Mouse (Mus musculus) forebrain, embryonic 16.5 days (tissue): ENCODE results near the gene Vwce. TPM values are rescaled to one million over a fixed set of nuclear protein-coding genes. Genes with fewer than 3 reads are reported as not detected.
A peak's percentile ranks its signal among the peaks of the same experiment; 100 is the strongest.

Experiments
- ATAC-seq: fragments of 200-750 bp; cut with Nextera tagmentation; 2 replicates; pipeline ENCODE4 v1.8.0; 2017; ENCODE audit warnings: mild to moderate bottlenecking, moderate library complexity
- H3K27ac ChIP-seq: fragments of 300-500 bp; sonication (generic); 2 replicates; pipeline ENCODE4 v1.5.1; 2014; ENCODE audit warnings: low read length, control low read depth
- H3K27me3 ChIP-seq: fragments of 300-500 bp; sonication (generic); replicated peaks from 2 replicates; pipeline ENCODE4 v1.6.1; 2014; ENCODE audit warnings: low read length; ENCODE audit not compliant: control insufficient read depth, insufficient read depth
- H3K36me3 ChIP-seq: fragments of 300-500 bp; sonication (generic); 2 replicates; pipeline ENCODE4 v1.6.1; 2014; ENCODE audit not compliant: control insufficient read depth, insufficient read depth
- H3K4me1 ChIP-seq: fragments of 300-500 bp; sonication (generic); replicated peaks from 2 replicates; pipeline ENCODE4 v1.6.1; 2014; ENCODE audit warnings: low read length; ENCODE audit not compliant: control insufficient read depth, insufficient read depth
- H3K4me2 ChIP-seq: fragments of 300-500 bp; sonication (generic); 2 replicates; pipeline ENCODE4 v1.6.1; 2014; ENCODE audit warnings: mild to moderate bottlenecking, low read length, control low read depth
- H3K4me3 ChIP-seq: fragments of 300-500 bp; sonication (generic); replicated peaks from 2 replicates; pipeline ENCODE4 v1.5.1; 2014; ENCODE audit warnings: mild to moderate bottlenecking, low read length, control low read depth
- H3K9ac ChIP-seq: fragments of 300-500 bp; sonication (generic); replicated peaks from 2 replicates; pipeline ENCODE4 v1.6.1; 2014; ENCODE audit warnings: low read depth, low read length, control low read depth
- H3K9me3 ChIP-seq: fragments of 300-500 bp; sonication (generic); 2 replicates; pipeline ENCODE4 v1.6.1; 2016; ENCODE audit warnings: low read length; ENCODE audit not compliant: control insufficient read depth
- WGBS: fragments of 180-500 bp; shearing (Covaris S2); extraction: QIAGEN DNeasy Blood & Tissue Kit; methylation state at CpG from one replicate; pipeline ENCODE4 v1.1.7; 2014; 5-methylcytosine and 5-hydroxymethylcytosine counted together
- polyA plus RNA-seq: library from polyadenylated mRNA; unstranded; fragments of >200 nt; fragmentation: Nextera tagmentation; extraction: Ambion mirVana; gene quantifications from 2 replicates; pipeline ENCODE4 v1.2.1, GENCODE M21; 2015

The Vwce gene
- polyA plus RNA-seq, 1 experiment from 2014 or later: 0.81 TPM

DNA sequence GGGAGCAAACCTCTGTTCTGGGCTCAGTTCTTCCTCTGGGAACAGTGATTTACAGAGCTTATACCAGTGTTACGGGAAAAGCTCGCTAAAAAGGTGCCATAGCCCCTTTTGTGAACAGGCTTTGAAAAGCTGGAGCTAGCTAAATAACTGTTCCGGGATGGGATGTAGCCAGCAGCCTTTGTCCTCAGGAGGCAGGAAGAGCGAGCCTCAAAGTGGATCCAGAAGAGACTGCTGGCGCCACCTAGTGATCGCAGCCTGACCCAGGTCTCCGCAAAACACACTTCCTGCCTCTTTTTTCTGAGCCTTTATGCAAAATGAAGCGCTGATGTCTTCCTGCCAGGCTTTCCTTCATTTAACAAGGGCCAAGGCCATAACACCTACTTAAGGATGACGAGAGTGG, 31.2 kb upstream of the Vwce start:
- peak overlapping the region; percentile 87 for H3K27ac ChIP-seq
- peaks cover 32% of the 10 kb centered on the region for H3K4me1 ChIP-seq
- ATAC-seq: peak; percentile 71
- peak overlapping the region; percentile 60 for H3K9ac ChIP-seq
- 1% methylated on average over 9 of the region's 9 CpGs for WGBS
- no peaks in the 10 kb centered on the region for H3K27me3 ChIP-seq
- H3K4me3 ChIP-seq: peak overlapping the region; percentile 35
- H3K4me2 ChIP-seq: peak overlapping the region; percentile 51
- H3K9me3 ChIP-seq: no peaks in the 10 kb centered on the region
- H3K36me3 ChIP-seq: no peaks in the 10 kb centered on the region

DNA sequence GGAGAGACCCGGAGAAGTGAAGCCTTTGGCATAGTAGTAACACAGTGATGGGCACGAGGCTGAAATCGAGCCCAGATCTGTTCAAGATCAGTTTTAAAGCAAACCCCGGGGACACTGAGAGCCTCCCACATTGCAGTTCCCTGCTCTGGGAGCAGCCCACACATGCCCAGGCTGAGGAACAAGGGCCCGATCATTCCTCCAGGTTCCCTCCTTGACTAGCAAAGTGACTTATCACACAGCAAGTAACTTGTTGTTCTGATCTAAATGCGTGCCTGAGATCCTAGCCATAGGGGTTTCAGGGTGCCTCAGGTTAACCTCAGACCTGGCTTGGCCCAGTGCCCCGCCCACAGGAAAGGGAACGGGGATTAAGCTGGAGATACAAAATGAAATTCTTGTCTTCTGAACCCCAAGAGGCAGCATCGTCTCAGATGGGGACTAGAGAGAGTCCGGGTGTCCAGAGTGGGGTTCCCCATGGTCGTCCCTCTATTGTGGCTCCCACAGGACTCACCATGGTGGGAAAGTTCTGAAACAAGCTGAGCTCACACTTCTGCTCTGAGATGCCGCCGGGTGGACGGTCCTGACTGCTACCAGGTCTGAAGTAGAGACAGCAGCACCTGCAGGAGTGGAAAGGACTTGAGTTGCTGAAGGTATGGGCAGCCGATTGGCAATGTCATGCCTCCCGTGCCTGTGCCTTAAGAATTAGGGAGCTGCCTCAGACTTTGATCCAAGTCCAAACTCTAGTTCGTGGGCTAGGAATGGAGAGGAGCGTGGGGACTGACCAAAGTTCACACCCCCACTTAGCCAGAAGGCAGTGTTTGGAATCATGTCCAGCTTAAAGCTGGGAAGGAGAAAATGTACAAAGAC, 30.1 kb upstream of the Vwce start:
- no peak overlapping the region for H3K4me3 ChIP-seq
- H3K4me1 ChIP-seq: peaks cover 32% of the 10 kb centered on the region
- no peak for ATAC-seq
- no peaks in the 10 kb centered on the region for H3K27me3 ChIP-seq
- H3K36me3 ChIP-seq: peaks cover 6% of the 10 kb centered on the region
- 86% methylated on average over 18 of the region's 18 CpGs for WGBS
- no peaks in the 10 kb centered on the region for H3K9me3 ChIP-seq
- no peak overlapping the region; the same call in 1 of the 2 replicates for H3K27ac ChIP-seq
- no peak overlapping the region for H3K4me2 ChIP-seq
- H3K9ac ChIP-seq: no peak overlapping the region

DNA sequence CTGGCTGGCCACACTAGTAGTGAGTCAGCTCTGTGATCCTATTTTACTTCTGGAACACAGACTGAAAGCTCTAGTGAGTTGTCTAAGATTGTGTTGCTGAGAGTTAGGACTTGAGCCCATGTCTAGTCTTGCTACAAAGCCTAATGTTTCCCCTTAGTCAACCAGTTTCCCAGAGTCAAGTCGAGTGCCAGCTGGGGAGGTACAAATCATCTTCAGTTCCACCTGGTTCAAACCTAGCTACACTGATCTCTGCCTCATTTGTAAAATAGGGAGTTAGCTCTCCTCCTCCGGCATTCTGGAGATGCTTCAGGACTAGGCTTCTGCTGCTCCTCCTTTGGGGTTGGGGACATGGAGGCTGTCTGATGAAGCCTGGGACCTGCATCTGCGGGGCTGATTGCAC, 29.5 kb upstream of the Vwce start:
- 62% methylated on average over 3 of the region's 3 CpGs for WGBS
- ATAC-seq: no peak

DNA sequence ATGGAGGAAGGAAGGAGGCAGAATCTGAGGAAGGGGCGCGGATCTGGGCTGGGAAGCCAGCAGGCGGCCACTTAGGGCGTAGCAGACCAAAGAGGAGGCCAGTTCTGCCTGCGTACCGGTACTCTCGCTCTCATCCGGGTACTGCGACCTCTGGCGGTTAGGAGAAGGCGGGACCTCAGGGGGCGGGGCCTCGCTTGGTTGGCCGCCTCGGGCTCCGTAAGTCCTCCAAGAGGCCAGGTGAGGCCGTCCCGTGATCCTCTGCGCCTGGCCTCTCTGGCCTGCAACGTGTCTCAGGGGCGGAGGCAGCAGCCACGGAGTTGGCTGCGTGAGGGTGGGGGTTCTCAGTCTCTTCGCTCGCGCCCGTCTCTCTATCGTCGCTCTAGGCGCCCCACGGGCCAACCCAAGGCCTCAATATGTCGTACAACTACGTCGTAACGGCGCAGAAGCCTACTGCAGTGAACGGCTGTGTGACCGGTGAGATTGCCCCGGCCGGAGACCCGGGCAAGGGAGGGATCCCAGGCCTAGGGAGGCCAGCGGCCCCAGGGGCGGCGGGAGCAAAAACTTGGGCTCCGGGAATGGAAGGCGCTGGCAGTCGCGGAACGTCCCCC, 28.6 kb upstream of the Vwce start, which contains the start of the genes Ddb1 and Tkfc:
Gene Ddb1 (plus strand): TSS at position 35 of the 608 bp plus-strand sequence.
Gene Tkfc (minus strand): TSS at position 362 of the 608 bp plus-strand sequence.
- Histone ChIP-seq H3K4me2 (peak within 1 kb of the TSS; percentile 84), H3K4me3 (peak within 1 kb of the TSS; percentile 96), H3K36me3 (peaks cover 14% of the 10 kb centered on the region), H3K27me3 (no peaks in the 10 kb centered on the region), H3K9ac (peak within 1 kb of the TSS; percentile 94), H3K9me3 (no peaks in the 10 kb centered on the region), H3K27ac (peak within 1 kb of the TSS; percentile 90), H3K4me1 (peaks cover 32% of the 10 kb centered on the region)
- under 1% methylated on average over 49 of the region's 49 CpGs for WGBS
- peak; percentile 95 for ATAC-seq

More for the DNA sequence above, 29.5 kb upstream of the Vwce start:
- Histone ChIP-seq H3K9ac (peak overlapping the region; percentile 73), H3K36me3 (peaks cover 11% of the 10 kb centered on the region), H3K4me3 (peak overlapping the region; percentile 96), H3K4me2 (peak overlapping the region; percentile 56), H3K27me3 (no peaks in the 10 kb centered on the region), H3K27ac (peak overlapping the region; percentile 90), H3K9me3 (no peaks in the 10 kb centered on the region), H3K4me1 (peaks cover 32% of the 10 kb centered on the region)

DNA sequence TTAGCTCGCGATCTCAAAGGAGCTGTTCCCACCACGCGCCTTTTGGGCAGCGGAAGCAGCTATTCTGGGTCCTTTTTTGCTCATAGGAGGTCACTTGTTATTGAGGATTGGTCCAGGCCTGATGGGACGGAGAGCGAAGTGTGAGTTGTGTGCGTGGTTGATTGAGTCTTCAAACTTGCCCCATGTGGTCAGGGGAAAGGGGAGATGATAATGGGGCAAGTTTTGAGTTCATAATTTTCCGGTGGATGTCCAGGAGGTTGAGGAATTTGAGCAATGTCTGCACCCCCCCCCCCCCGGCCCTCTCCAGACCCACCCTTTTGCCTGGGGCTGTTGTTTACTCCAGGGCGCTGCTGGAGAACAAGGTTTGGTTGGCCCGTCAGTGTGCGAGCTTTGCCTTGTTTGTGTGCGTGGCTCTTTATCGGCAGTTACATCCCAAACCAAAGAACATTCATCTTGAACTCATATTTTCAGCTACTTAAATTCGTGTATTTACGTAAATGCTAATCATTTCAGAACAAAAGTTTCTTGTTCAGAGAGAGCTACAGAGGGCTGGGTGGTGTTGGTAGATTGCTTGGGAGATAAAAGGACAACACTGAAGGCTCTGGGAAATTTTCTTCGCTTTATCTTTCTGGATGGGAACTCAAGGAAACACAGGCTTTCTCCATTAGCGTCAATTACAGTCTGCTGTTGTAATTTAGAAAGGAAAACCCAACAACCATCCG, 28.0 kb upstream of the Vwce start:
- H3K4me1 ChIP-seq: peaks cover 32% of the 10 kb centered on the region
- H3K4me3 ChIP-seq: peak overlapping the region; percentile 96
- peaks cover 21% of the 10 kb centered on the region for H3K36me3 ChIP-seq
- WGBS: 8% methylated on average over 20 of the region's 20 CpGs
- ATAC-seq: no peak
- H3K9me3 ChIP-seq: no peaks in the 10 kb centered on the region
- peak overlapping the region; percentile 94 for H3K9ac ChIP-seq
- peak overlapping the region; percentile 84 for H3K4me2 ChIP-seq
- H3K27ac ChIP-seq: peak overlapping the region; percentile 90
- no peaks in the 10 kb centered on the region for H3K27me3 ChIP-seq

DNA sequence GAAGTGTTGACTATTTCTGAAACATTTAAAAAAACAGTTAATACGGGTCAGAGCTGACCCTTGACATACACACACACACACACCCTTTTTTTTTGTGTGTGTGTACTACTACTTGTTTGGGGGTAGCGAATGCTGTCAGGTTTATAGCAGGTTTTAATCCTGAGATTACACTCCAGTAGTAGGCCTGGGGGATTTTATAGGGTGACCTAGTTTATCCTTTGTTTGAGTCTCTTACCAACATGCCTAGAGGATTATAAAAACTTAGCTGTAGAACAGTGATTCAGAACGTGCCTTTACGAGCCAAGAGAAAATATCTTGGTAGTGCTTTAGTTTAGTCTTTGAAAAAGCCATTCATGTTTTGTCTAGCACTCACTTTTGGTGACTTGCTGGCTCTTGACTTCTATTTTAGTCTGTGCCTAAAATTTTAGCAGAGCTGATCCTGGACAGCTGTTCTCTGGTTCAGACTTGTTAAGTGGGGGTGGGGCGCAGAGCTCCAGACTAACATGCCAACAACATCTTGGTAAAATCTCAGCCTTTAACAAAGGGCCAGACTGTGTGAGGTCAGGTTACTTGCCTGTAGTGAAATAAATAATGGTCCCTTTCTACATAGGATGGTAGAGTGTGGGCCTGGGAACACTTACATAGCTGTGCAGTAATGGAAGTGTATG, 25.3 kb upstream of the Vwce start:
- peaks cover 35% of the 10 kb centered on the region for H3K36me3 ChIP-seq
- peaks cover 20% of the 10 kb centered on the region for H3K4me1 ChIP-seq
- no peak overlapping the region for H3K4me3 ChIP-seq
- no peak overlapping the region for H3K4me2 ChIP-seq
- no peak overlapping the region for H3K27ac ChIP-seq
- H3K9ac ChIP-seq: no peak overlapping the region
- H3K9me3 ChIP-seq: no peaks in the 10 kb centered on the region
- no peak for ATAC-seq
- WGBS: 89% methylated on average over 5 of the region's 5 CpGs
- H3K27me3 ChIP-seq: no peaks in the 10 kb centered on the region

DNA sequence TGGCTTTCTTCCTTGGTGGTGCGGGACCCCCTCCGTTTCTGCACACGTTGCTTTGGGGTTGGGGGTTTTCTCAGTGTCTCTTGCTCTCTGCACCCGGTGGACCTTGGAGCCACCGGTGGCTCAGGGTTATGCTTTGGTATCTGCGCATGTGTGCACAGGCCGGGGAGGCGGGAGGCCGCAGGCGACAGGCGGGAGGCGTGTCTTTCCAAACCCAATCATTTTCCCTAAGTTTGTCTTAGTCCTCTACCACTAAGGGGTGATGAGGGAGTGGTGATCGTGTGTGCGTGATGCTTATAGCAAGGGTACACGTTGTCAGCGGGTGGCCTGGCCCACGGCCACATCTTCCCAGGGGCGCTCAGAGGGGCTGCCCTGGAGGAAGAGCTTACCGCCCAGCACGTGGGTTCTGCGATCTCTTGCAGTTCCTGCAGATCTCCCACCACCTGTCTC, 882 bp downstream of the Vwce start:
- H3K4me2 ChIP-seq: peak overlapping the region; percentile 89
- no peaks in the 10 kb centered on the region for H3K9me3 ChIP-seq
- peak; percentile 91 for ATAC-seq
- peaks cover 14% of the 10 kb centered on the region for H3K4me1 ChIP-seq
- peak overlapping the region; percentile 55 for H3K9ac ChIP-seq
- H3K27ac ChIP-seq: no peak overlapping the region
- 3% methylated on average over 21 of the region's 21 CpGs for WGBS
- H3K36me3 ChIP-seq: peaks cover 2% of the 10 kb centered on the region; the same call in 1 of the 2 replicates
- peak overlapping the region; percentile 47 for H3K4me3 ChIP-seq
- H3K27me3 ChIP-seq: no peaks in the 10 kb centered on the region

DNA sequence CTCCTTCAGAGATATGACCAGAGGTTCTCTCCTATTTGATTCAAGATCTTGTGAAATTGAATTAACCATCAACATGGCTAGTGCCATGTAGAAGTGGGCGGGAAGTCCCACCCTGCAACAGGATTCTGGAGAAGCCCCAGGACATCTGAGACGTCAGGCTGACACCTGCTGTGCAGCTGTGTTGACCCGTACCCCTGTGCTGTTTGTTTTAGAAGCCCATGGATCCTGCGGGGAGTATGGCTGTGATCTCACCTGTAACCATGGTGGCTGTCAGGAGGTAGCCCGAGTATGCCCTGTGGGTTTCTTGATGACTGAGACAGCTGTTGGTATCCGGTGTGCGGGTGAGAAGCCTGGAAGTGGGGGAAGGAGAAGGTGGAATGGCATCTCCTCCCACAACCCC, 3.8 kb downstream of the Vwce start:
- no peak for ATAC-seq
- Histone ChIP-seq H3K27ac (no peak overlapping the region), H3K9ac (no peak overlapping the region), H3K27me3 (no peaks in the 10 kb centered on the region), H3K36me3 (no peaks in the 10 kb centered on the region), H3K4me2 (no peak overlapping the region), H3K4me1 (peaks cover 14% of the 10 kb centered on the region), H3K4me3 (no peak overlapping the region), H3K9me3 (no peaks in the 10 kb centered on the region)
- 70% methylated on average over 7 of the region's 7 CpGs for WGBS
